Mouse (Mus musculus): ENCODE measurements around the gene Capn1. TPM values are rescaled to one million over a fixed set of nuclear protein-coding genes. Genes with fewer than 3 reads are reported as not detected.

Capn1 gene
- polyA plus RNA-seq, 1 experiment from 2014 or later = 23.4 TPM

DNA sequence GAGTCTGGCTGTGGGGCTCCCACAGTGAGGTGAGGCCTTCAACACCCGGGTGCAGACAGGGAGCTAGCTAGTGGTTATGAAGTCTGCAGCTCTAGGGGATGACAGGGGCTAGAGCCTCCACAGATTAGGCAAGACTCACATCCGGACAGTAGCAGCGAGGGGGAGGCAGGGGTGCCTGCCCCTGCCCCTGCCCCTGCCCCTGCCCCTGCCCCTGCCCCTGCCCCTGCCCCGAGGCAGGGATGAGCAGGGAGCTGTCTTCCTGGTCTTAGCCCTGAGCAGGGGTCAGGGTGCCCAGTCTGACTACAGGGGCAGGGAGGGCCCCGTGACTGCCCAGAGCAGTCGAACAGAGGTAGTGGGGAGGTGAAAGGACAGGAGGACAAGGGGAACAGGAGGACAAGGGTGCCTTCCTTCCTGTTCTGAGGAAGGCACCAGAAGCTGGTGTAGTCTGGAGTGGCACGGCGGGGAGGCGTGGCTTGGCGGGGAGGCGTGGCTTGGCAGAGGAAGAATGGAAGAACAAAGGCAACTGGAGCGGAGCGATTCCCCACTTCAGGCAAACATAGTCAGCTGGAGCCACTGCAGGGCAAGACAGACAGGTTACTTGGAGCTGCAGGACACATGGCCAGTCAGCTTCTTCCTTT is 26.8 kb downstream of the Capn1 start:
- ATAC-seq (ENCODE audit: low read depth) = peak; percentile 64
- H3K9me3 ChIP-seq (replicated peaks; ENCODE audit: control insufficient read depth, low read length) = no peaks in the 10 kb centered on the region
- H3K9ac ChIP-seq (ENCODE audit: low read depth, low read length) = peak overlapping the region; percentile 40; the same call in 1 of the 2 replicates
- H3K36me3 ChIP-seq (ENCODE audit: control insufficient read depth, insufficient read depth) = peaks cover 20% of the 10 kb centered on the region
- peak overlapping the region; percentile 65 for H3K27ac ChIP-seq (ENCODE audit: low read length)
- 7% methylated on average over 13 of the region's 13 CpGs for WGBS (ENCODE audit: insufficient replicate concordance)
- H3K4me2 ChIP-seq (ENCODE audit: low read depth, low read length) = peak overlapping the region; percentile 24
- H3K27me3 ChIP-seq (ENCODE audit: control insufficient read depth, insufficient read depth, low read depth, low read length) = no peaks in the 10 kb centered on the region
- no peak overlapping the region for H3K4me3 ChIP-seq (ENCODE audit: low read depth, low read length)
- peaks cover 25% of the 10 kb centered on the region for H3K4me1 ChIP-seq (ENCODE audit: control insufficient read depth, low read depth, low read length)

DNA sequence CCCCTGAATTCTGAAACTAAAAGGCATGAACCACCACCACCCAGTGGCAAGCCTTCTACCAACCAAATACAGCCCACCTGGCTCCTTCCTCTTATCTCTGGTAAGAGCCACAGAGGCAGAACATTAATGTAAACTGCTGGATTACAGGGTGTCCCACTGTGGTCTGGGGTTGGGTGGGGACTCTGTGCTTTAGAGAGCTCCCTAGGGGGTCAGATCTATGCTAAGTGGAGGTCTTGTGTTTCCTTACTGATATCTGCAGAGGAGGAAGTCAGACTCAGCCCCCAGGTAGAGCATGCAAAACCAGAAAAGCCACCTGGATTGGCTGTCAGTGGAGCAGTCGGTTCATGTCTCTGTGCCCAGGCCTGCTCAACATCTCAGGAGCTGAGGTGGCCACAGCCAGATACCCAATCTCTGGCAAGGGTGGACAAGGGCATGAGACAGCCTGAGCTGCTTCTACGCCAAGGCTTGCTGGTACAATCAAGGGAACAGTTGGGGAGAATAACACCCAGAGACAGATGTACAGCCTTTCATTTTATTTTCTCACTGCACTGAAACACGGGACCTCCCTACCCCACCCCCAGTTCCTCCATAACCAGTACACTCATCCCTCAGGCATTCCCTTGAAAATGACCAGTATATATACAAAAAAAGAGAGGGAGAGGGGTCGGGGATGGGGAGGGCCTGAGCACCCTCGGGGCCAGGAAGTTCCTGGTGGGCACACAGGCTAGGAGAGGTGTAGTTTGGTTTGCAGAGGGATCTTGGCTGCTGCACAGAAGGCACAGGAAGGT is 27.5 kb downstream of the Capn1 start:
- H3K9me3 ChIP-seq (replicated peaks; ENCODE audit: control insufficient read depth, low read length) = no peaks in the 10 kb centered on the region
- H3K4me1 ChIP-seq (ENCODE audit: control insufficient read depth, low read depth, low read length) = peaks cover 27% of the 10 kb centered on the region
- H3K27me3 ChIP-seq (ENCODE audit: control insufficient read depth, insufficient read depth, low read depth, low read length) = no peaks in the 10 kb centered on the region
- no peak overlapping the region; the same call in 1 of the 2 replicates for H3K9ac ChIP-seq (ENCODE audit: low read depth, low read length)
- WGBS (ENCODE audit: insufficient replicate concordance) = 32% methylated on average over 5 of the region's 5 CpGs
- H3K4me2 ChIP-seq (ENCODE audit: low read depth, low read length) = no peak overlapping the region
- H3K27ac ChIP-seq (ENCODE audit: low read length) = peak overlapping the region; percentile 65
- ATAC-seq (ENCODE audit: low read depth) = no peak
- H3K36me3 ChIP-seq (ENCODE audit: control insufficient read depth, insufficient read depth) = peaks cover 14% of the 10 kb centered on the region
- H3K4me3 ChIP-seq (ENCODE audit: low read depth, low read length) = no peak overlapping the region

DNA sequence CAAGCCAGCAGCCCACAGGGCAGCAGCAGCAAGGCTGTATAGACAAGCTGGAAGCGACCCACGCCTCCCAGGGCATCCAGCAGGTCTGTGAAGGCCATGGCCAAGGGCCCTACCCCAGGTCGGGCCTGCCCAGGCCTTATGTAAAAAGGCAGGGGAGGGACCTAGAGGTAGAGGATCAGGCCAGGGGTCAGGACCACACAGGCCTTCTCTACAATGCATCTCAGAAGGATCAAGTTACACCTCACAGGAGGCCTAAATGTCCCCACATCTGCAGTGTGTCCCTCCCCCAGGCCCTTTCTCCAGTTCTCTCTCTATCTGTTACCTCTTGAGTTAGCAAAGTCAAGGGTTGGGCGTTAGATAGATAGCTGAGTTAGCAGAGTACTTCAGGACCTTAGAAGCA is 29.7 kb downstream of the Capn1 start, which contains the start of gene Slc22a20:
TSS of gene Slc22a20 (minus strand) at position 101 of the 400 bp plus-strand sequence.
- Histone ChIP-seq H3K4me1 (ENCODE audit: control insufficient read depth, low read depth, low read length) (peaks cover 27% of the 10 kb centered on the region), H3K27me3 (ENCODE audit: control insufficient read depth, insufficient read depth, low read depth, low read length) (no peaks in the 10 kb centered on the region), H3K4me3 (ENCODE audit: low read depth, low read length) (no peak within 1 kb of the TSS), H3K36me3 (ENCODE audit: control insufficient read depth, insufficient read depth) (no peaks in the 10 kb centered on the region), H3K9ac (ENCODE audit: low read depth, low read length) (no peak within 1 kb of the TSS), H3K4me2 (ENCODE audit: low read depth, low read length) (no peak within 1 kb of the TSS), H3K9me3 (replicated peaks; ENCODE audit: control insufficient read depth, low read length) (no peaks in the 10 kb centered on the region), H3K27ac (ENCODE audit: low read length) (no peak within 1 kb of the TSS)
- ATAC-seq (ENCODE audit: low read depth) = no peak
- 58% methylated on average over 4 of the region's 4 CpGs for WGBS (ENCODE audit: insufficient replicate concordance)

DNA sequence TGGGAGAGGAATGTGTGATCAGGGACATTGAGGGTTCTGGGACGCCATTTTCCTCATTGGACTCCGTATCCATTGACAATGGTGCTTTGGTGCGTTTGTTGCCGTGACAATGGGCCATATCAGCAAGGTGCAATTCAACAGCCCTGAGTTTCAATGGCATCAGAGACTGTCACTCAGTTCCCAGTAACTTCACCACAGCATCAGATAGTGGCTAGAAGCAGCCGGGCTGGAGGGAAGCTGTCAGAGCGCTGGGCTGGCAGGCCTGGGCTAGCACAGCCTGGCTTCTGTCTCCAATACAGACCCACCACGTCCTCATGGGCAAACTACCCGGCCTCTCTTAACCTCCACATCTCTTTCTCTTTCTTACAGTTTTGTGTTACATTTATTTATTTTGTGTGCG is 35.2 kb downstream of the Capn1 start:
- Histone ChIP-seq H3K9me3 (replicated peaks; ENCODE audit: control insufficient read depth, low read length) (no peaks in the 10 kb centered on the region), H3K4me1 (ENCODE audit: control insufficient read depth, low read depth, low read length) (peaks cover 10% of the 10 kb centered on the region), H3K27ac (ENCODE audit: low read length) (no peak overlapping the region), H3K36me3 (ENCODE audit: control insufficient read depth, insufficient read depth) (no peaks in the 10 kb centered on the region), H3K4me3 (ENCODE audit: low read depth, low read length) (no peak overlapping the region), H3K9ac (ENCODE audit: low read depth, low read length) (no peak overlapping the region), H3K27me3 (ENCODE audit: control insufficient read depth, insufficient read depth, low read depth, low read length) (no peaks in the 10 kb centered on the region), H3K4me2 (ENCODE audit: low read depth, low read length) (no peak overlapping the region)
- 35% methylated on average over 9 of the region's 9 CpGs for WGBS (ENCODE audit: insufficient replicate concordance)
- ATAC-seq (ENCODE audit: low read depth) = no peak

DNA sequence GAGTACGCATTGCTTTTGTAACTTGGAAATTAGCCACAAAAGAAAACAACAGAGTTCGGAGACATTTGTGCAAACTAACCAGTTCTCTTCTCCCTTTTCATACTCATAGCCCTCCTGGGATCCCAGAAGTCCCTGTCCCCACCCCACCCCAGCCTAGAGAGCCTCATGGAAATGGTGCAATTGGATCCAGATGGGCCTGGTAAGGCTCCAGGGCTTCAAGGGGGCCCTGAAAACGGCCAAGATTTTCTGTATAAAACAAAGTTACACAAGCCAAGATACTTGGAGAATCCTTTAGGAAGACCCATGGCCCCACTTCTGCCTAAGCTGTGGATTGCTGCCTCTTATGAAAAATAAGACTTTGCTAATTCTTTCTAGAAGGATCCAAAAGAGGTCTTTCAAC is 38.0 kb downstream of the Capn1 start:
- Histone ChIP-seq H3K4me2 (ENCODE audit: low read depth, low read length) (no peak overlapping the region), H3K9ac (ENCODE audit: low read depth, low read length) (no peak overlapping the region), H3K27me3 (ENCODE audit: control insufficient read depth, insufficient read depth, low read depth, low read length) (no peaks in the 10 kb centered on the region), H3K9me3 (replicated peaks; ENCODE audit: control insufficient read depth, low read length) (no peaks in the 10 kb centered on the region), H3K36me3 (ENCODE audit: control insufficient read depth, insufficient read depth) (no peaks in the 10 kb centered on the region), H3K4me1 (ENCODE audit: control insufficient read depth, low read depth, low read length) (peaks cover 6% of the 10 kb centered on the region), H3K4me3 (ENCODE audit: low read depth, low read length) (no peak overlapping the region), H3K27ac (ENCODE audit: low read length) (no peak overlapping the region)
- ATAC-seq (ENCODE audit: low read depth) = no peak
- 71% methylated on average over 3 of the region's 3 CpGs for WGBS (ENCODE audit: insufficient replicate concordance)

DNA sequence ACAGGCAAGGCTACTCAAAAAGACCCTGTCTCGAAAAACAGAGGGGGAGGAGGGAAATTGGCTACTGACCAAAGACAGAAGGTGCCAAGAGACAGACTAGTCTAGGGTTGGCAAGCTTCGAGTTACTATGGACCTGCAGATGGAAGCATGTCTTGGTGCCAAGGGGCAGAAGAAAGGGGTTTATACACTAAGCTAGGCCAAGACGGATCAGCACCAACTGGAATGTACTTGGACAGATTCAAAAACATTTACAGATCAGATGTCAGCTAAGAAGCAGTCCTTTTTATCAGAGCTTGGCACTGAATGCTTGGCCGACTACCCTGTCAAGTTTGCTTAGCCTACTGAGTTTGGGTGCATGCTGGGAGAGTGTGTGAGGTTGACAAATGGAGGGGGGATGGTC is 40.0 kb downstream of the Capn1 start:
- peaks cover 5% of the 10 kb centered on the region for H3K4me1 ChIP-seq (ENCODE audit: control insufficient read depth, low read depth, low read length)
- ATAC-seq (ENCODE audit: low read depth) = no peak
- 66% methylated on average over 4 of the region's 4 CpGs for WGBS (ENCODE audit: insufficient replicate concordance)

DNA sequence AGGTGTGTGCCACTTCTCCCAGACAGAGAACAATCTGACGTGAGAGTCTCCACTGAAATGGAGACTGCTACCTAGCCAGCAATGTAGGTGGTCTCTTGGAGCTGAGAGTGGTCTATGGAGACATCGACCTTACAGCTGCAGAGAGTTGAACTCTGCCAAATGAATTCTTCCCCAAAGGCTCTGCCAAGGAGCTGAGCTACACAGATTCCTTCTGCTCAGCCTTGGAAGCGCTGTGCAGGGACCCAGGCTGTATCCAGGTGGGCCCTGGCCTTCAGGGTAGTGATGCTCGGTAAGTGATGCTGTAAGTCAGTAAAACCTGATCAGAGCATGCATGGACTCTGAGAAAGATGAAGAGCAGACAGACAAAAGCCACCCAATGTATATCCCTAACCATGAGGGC is 40.6 kb downstream of the Capn1 start:
- no peak overlapping the region for H3K9ac ChIP-seq (ENCODE audit: low read depth, low read length)
- H3K4me2 ChIP-seq (ENCODE audit: low read depth, low read length) = no peak overlapping the region
- ATAC-seq (ENCODE audit: low read depth) = no peak
- WGBS (ENCODE audit: insufficient replicate concordance) = 70% methylated on average over 4 of the region's 4 CpGs
- H3K36me3 ChIP-seq (ENCODE audit: control insufficient read depth, insufficient read depth) = no peaks in the 10 kb centered on the region
- H3K27me3 ChIP-seq (ENCODE audit: control insufficient read depth, insufficient read depth, low read depth, low read length) = no peaks in the 10 kb centered on the region
- no peak overlapping the region for H3K4me3 ChIP-seq (ENCODE audit: low read depth, low read length)
- H3K27ac ChIP-seq (ENCODE audit: low read length) = no peak overlapping the region
- H3K4me1 ChIP-seq (ENCODE audit: control insufficient read depth, low read depth, low read length) = peaks cover 3% of the 10 kb centered on the region
- no peaks in the 10 kb centered on the region for H3K9me3 ChIP-seq (replicated peaks; ENCODE audit: control insufficient read depth, low read length)

More for the DNA sequence above, 40.0 kb downstream of the Capn1 start:
- no peak overlapping the region for H3K9ac ChIP-seq (ENCODE audit: low read depth, low read length)
- no peak overlapping the region for H3K4me3 ChIP-seq (ENCODE audit: low read depth, low read length)
- no peaks in the 10 kb centered on the region for H3K27me3 ChIP-seq (ENCODE audit: control insufficient read depth, insufficient read depth, low read depth, low read length)
- H3K27ac ChIP-seq (ENCODE audit: low read length) = no peak overlapping the region
- H3K9me3 ChIP-seq (replicated peaks; ENCODE audit: control insufficient read depth, low read length) = no peaks in the 10 kb centered on the region
- H3K36me3 ChIP-seq (ENCODE audit: control insufficient read depth, insufficient read depth) = no peaks in the 10 kb centered on the region
- no peak overlapping the region for H3K4me2 ChIP-seq (ENCODE audit: low read depth, low read length)

DNA sequence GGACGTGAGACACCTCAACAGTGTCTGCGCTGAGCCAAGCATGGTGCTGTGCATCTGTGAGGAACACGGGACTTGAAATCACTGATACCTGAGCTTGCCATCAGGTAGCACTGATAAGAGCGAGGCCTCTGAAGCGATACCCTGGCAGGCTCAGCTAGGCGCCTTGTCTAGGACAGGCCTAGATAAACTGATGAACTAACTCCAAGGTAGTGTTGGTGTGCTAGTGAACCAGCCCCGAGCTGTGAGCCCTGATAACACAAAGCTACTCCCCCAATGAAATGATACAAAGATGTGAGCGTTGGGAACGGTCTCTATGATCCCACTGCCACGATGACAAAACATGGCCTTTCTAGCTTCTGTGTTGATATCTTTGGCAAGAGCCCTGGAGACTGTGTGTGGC is 48.0 kb downstream of the Capn1 start:
- Histone ChIP-seq H3K36me3 (ENCODE audit: control insufficient read depth, insufficient read depth) (no peaks in the 10 kb centered on the region), H3K4me1 (ENCODE audit: control insufficient read depth, low read depth, low read length) (peaks cover 53% of the 10 kb centered on the region), H3K27ac (ENCODE audit: low read length) (peak overlapping the region; percentile 82), H3K27me3 (ENCODE audit: control insufficient read depth, insufficient read depth, low read depth, low read length) (no peaks in the 10 kb centered on the region), H3K9ac (ENCODE audit: low read depth, low read length) (peak overlapping the region; percentile 14; the same call in 1 of the 2 replicates), H3K4me3 (ENCODE audit: low read depth, low read length) (no peak overlapping the region), H3K4me2 (ENCODE audit: low read depth, low read length) (peak overlapping the region; percentile 72), H3K9me3 (replicated peaks; ENCODE audit: control insufficient read depth, low read length) (no peaks in the 10 kb centered on the region)
- 20% methylated on average over 10 of the region's 10 CpGs for WGBS (ENCODE audit: insufficient replicate concordance)
- peak; percentile 84 for ATAC-seq (ENCODE audit: low read depth)

DNA sequence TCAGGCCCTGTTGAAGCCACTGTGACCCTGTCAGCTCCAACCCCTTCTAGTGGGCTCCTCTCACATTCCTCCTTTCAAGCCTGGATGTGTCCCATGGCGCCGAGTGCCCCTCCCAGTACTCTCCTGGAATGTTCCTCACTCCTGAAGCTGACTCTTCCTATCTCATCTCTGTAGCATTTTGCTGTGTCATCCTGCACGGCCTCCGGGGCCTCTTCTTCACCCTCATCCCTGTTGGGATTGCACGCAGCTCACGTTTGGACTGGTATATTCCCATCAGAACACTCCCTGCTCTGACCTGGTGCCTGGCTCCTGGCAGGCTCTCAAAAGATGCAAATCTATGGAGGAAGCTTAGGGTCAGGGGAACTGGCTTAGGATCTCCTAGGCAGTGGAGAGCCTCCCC is 48.9 kb downstream of the Capn1 start:
- peaks cover 58% of the 10 kb centered on the region for H3K4me1 ChIP-seq (ENCODE audit: control insufficient read depth, low read depth, low read length)
- H3K4me3 ChIP-seq (ENCODE audit: low read depth, low read length) = peak overlapping the region; percentile 37; the same call in 1 of the 2 replicates
- H3K9ac ChIP-seq (ENCODE audit: low read depth, low read length) = peak overlapping the region; percentile 55
- peak overlapping the region; percentile 72 for H3K4me2 ChIP-seq (ENCODE audit: low read depth, low read length)
- H3K27ac ChIP-seq (ENCODE audit: low read length) = peak overlapping the region; percentile 82
- no peaks in the 10 kb centered on the region for H3K27me3 ChIP-seq (ENCODE audit: control insufficient read depth, insufficient read depth, low read depth, low read length)
- no peaks in the 10 kb centered on the region for H3K9me3 ChIP-seq (replicated peaks; ENCODE audit: control insufficient read depth, low read length)
- WGBS (ENCODE audit: insufficient replicate concordance) = 32% methylated on average over 6 of the region's 6 CpGs
- ATAC-seq (ENCODE audit: low read depth) = peak; percentile 66
- H3K36me3 ChIP-seq (ENCODE audit: control insufficient read depth, insufficient read depth) = no peaks in the 10 kb centered on the region
